Mouse (Mus musculus) urinary bladder, adult 2 months (tissue): ENCODE measurements around the gene Nkx6-2. TPM values are rescaled to one million over a fixed set of nuclear protein-coding genes. Genes with fewer than 3 reads are reported as not detected.

Source experiments
- DNase-seq: peaks from one replicate; pipeline ENCODE4 v3.0.0; 2022; ENCODE audit warnings: low spot score
- polyA plus RNA-seq: library from polyadenylated mRNA; depleted of rRNA; stranded (reverse); fragments of >200 nt; gene quantifications from 2 replicates; pipeline ENCODE4 v1.2.3, GENCODE M21; 2012; rRNA removed

The Nkx6-2 gene
- polyA plus RNA-seq, result 0.10 and 0.19 TPM in 2 replicates

- peak; percentile 28 for DNase-seq
Measured at GRCm38 (mm10) chr7:139582595-139582994, at the start of gene Nkx6-2. Gene Nkx6-2, minus strand, starts transcription at chr7:139582797.

- no peak for DNase-seq
Measured at GRCm38 (mm10) chr7:139625156-139625555, 42.6 kb upstream of the Nkx6-2 start.

GRCm38 (mm10) chr7:139622568-139622967, 40.0 kb upstream of the Nkx6-2 start:
- no peak for DNase-seq

GRCm38 (mm10) chr7:139615767-139616766, 33.5 kb upstream of the Nkx6-2 start:
- peak; percentile 28 for DNase-seq

- no peak for DNase-seq
Measured at GRCm38 (mm10) chr7:139610328-139610727, 27.7 kb upstream of the Nkx6-2 start.

- no peak for DNase-seq
Measured at GRCm38 (mm10) chr7:139595862-139596261, 13.3 kb upstream of the Nkx6-2 start.

- DNase-seq, result no peak
Measured at GRCm38 (mm10) chr7:139595311-139595710, 12.7 kb upstream of the Nkx6-2 start.

- no peak for DNase-seq
Measured at GRCm38 (mm10) chr7:139591311-139591710, 8.7 kb upstream of the Nkx6-2 start.

GRCm38 (mm10) chr7:139590302-139590701, 7.7 kb upstream of the Nkx6-2 start:
- DNase-seq, result no peak

GRCm38 (mm10) chr7:139587919-139588318, 5.3 kb upstream of the Nkx6-2 start:
- DNase-seq, result no peak

GRCm38 (mm10) chr7:139585183-139585821, 2.7 kb upstream of the Nkx6-2 start:
- DNase-seq, result no peak

GRCm38 (mm10) chr7:139584221-139585175, 1.9 kb upstream of the Nkx6-2 start:
- DNase-seq, result no peak

GRCm38 (mm10) chr7:139583094-139583737, 619 bp upstream of the Nkx6-2 start:
- no peak for DNase-seq

GRCm38 (mm10) chr7:139581801-139582571, 611 bp downstream of the Nkx6-2 start:
- DNase-seq, result peak; percentile 29

GRCm38 (mm10) chr7:139580851-139581775, 1.5 kb downstream of the Nkx6-2 start:
- no peak for DNase-seq

- DNase-seq, result no peak
Measured at GRCm38 (mm10) chr7:139579261-139579905, 3.2 kb downstream of the Nkx6-2 start.

- no peak for DNase-seq
Measured at GRCm38 (mm10) chr7:139576064-139576686, 6.4 kb downstream of the Nkx6-2 start.

GRCm38 (mm10) chr7:139572665-139573064, 9.9 kb downstream of the Nkx6-2 start:
- DNase-seq, result no peak
